In the genomic region with DNA sequence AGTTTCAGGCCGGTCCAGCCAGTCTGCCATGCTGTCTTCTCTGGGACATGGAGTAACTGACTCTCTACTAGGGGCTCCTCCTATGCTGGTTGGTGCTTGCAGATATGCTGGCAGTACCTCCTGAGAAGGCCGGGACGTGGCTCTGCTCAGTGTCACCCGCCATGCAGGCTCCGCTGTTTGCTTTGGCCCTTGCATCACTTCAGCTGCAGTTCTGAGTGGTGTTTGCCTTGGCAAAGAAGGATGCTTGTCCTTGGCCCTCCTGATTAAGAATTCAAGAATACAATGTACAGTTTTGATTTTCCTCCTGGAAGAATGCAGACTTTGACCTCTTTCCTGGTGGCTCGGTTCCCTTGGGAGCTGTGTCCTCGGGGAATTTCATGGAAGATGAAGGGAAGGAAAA, we compare ENCODE assay signal across 8 mouse cellular contexts. TPM values are rescaled to one million over a fixed set of nuclear protein-coding genes. Genes with fewer than 3 reads are reported as not detected.
DNase-seq lines count a peak whose midpoint lies in the region; ATAC-seq lines count a peak whose summit lies in the region.

No protein-coding gene starts in this region.

- intact Hi-C loops in heart, postnatal 36 days (cut with DNase I): no loop called here

- H3K4me2 ChIP-seq in hindbrain, embryonic 14.5 days (replicated peaks): peak overlapping the region; percentile 93
- no peak overlapping the region for H3K4me2 ChIP-seq in hindbrain, embryonic 11.5 days (replicated peaks; ENCODE audit: low read depth, low read length)

- ATAC-seq in hindbrain, embryonic 14.5 days (ENCODE audit: low FRiP score): no peak
- ATAC-seq in hindbrain, embryonic 11.5 days (ENCODE audit: low FRiP score): no peak

- H3K27me3 ChIP-seq in hindbrain, embryonic 14.5 days (ENCODE audit: control insufficient read depth, insufficient read depth, low read length): no peaks in the 10 kb centered on the region
- peaks cover 5% of the 10 kb centered on the region for H3K27me3 ChIP-seq in hindbrain, embryonic 11.5 days (ENCODE audit: control insufficient read depth, insufficient read depth, low read length)

- peaks cover 16% of the 10 kb centered on the region for H3K4me1 ChIP-seq in hindbrain, embryonic 14.5 days (replicated peaks; ENCODE audit: control insufficient read depth, insufficient read depth, low read length)
- peaks cover 6% of the 10 kb centered on the region; the same call in 1 of the 2 replicates for H3K4me1 ChIP-seq in hindbrain, embryonic 11.5 days (replicated peaks; ENCODE audit: control insufficient read depth, insufficient read depth, low read length)

- DNase-seq in hindbrain, embryonic 14.5 days (ENCODE audit: low spot score): no peak
- DNase-seq in hindbrain, embryonic 11.5 days (ENCODE audit: low spot score): no peak
- peak; percentile 39 for DNase-seq in adrenal gland, postnatal 25 days
- DNase-seq in heart, postnatal 36 days: peak; percentile 36 to 52
- peak; percentile 70 for DNase-seq in lung, postnatal 10 days
- DNase-seq in gastrocnemius, adult 8-10 months (ENCODE audit: low spot score in 2 of 2): no peak
- no peak for DNase-seq in yolk sac, embryonic 10.5 days (ENCODE audit: low spot score)
- DNase-seq in gastrocnemius, adult 18-20 months (ENCODE audit: low spot score): no peak

- no peak overlapping the region for H3K27ac ChIP-seq in hindbrain, embryonic 14.5 days
- H3K27ac ChIP-seq in hindbrain, embryonic 11.5 days (ENCODE audit: low read depth, low read length): no peak overlapping the region; the same call in 1 of the 2 replicates

- no peaks in the 10 kb centered on the region for H3K36me3 ChIP-seq in hindbrain, embryonic 14.5 days (replicated peaks; ENCODE audit: control insufficient read depth, insufficient read depth)
- no peaks in the 10 kb centered on the region for H3K36me3 ChIP-seq in hindbrain, embryonic 11.5 days (ENCODE audit: control insufficient read depth, insufficient read depth, low read length)

- no peak overlapping the region for H3K9ac ChIP-seq in hindbrain, embryonic 14.5 days
- H3K9ac ChIP-seq in hindbrain, embryonic 11.5 days (ENCODE audit: low read depth, low read length): no peak overlapping the region

- no peak overlapping the region for H3K4me3 ChIP-seq in hindbrain, embryonic 14.5 days (replicated peaks; ENCODE audit: low read length)
- no peak overlapping the region for H3K4me3 ChIP-seq in hindbrain, embryonic 11.5 days (ENCODE audit: low read depth, low read length)

- 86% methylated on average over 7 of the region's 7 CpGs for WGBS in hindbrain, embryonic 14.5 days
- WGBS in hindbrain, embryonic 11.5 days: 88% methylated on average over 7 of the region's 7 CpGs

- no peaks in the 10 kb centered on the region for H3K9me3 ChIP-seq in hindbrain, embryonic 14.5 days (ENCODE audit: control insufficient read depth, low read length)
- H3K9me3 ChIP-seq in hindbrain, embryonic 11.5 days (ENCODE audit: control insufficient read depth, low read length): no peaks in the 10 kb centered on the region

RNA-seq across cellular contexts. Expression of gene Baiap2, which starts 2.8 kb away (rescaled TPM):
- polyA plus RNA-seq in hindbrain, embryonic 14.5 days (2014; fragmentation: Nextera tagmentation; extraction: Ambion mirVana): 13.7 and 14.4 TPM in 2 replicates
- polyA plus RNA-seq in hindbrain, embryonic 11.5 days (2014; fragmentation: Nextera tagmentation; extraction: Ambion mirVana): 10.1 and 11.5 TPM in 2 replicates
- 12.0 and 17.0 TPM in 2 replicates for total RNA-seq in adrenal gland, postnatal 25 days (2021)
- total RNA-seq in heart, postnatal 36 days (2021): 10 to 100 TPM in 1 of 2 experiments, 1 to 10 TPM in 1; 4.4 to 12.0 TPM
- total RNA-seq in gastrocnemius, adult 8-10 months (2022): 1 to 10 TPM in 2 of 4 experiments, under 1 TPM in 2; 0.56 to 1.7 (median 1.2) TPM
- 1 to 10 TPM; 1.1 to 1.9 TPM for total RNA-seq in gastrocnemius, adult 18-20 months (2021)

RNA-seq across cellular contexts. Expression of gene Chmp6, which starts 32.1 kb away (rescaled TPM):
- 91.1 and 95.5 TPM in 2 replicates for polyA plus RNA-seq in hindbrain, embryonic 14.5 days (2014; fragmentation: Nextera tagmentation; extraction: Ambion mirVana)
- 87.2 and 88.3 TPM in 2 replicates for polyA plus RNA-seq in hindbrain, embryonic 11.5 days (2014; fragmentation: Nextera tagmentation; extraction: Ambion mirVana)
- 33.9 and 43.4 TPM in 2 replicates for total RNA-seq in adrenal gland, postnatal 25 days (2021)
- 10 to 100 TPM; 27.9 TPM for total RNA-seq in heart, postnatal 36 days (2021)
- 10 to 100 TPM; 26.4 to 32.0 (median 30.1) TPM for total RNA-seq in gastrocnemius, adult 8-10 months (2022)
- 10 to 100 TPM; 32.7 to 33.3 TPM for total RNA-seq in gastrocnemius, adult 18-20 months (2021)

Comparison
In these comparisons a context has a peak if more than half of its experiments do, and no peak if none do; other contexts are left out.
1. DNase-seq: peak in adrenal gland, postnatal 25 days (single experiment), heart, postnatal 36 days (2 of 2) and lung, postnatal 10 days (single experiment); none in hindbrain, embryonic 14.5 days (single experiment), hindbrain, embryonic 11.5 days (single experiment), gastrocnemius, adult 8-10 months (0 of 2), yolk sac, embryonic 10.5 days (single experiment) and gastrocnemius, adult 18-20 months (single experiment).